Mouse (Mus musculus): ENCODE measurements around the gene Man1b1. TPM values are rescaled to one million over a fixed set of nuclear protein-coding genes. Genes with fewer than 3 reads are reported as not detected.

Man1b1 gene
- total RNA-seq, 4 experiments from 2014 or later, result 19.9 to 28.2 (median 22.5) TPM

GRCm38 (mm10) chr2:25305587-25306359, 26.4 kb upstream of the Man1b1 start:
- DNase-seq (ENCODE audit: low spot score), result no peak

- no peak for DNase-seq (ENCODE audit: low spot score)
Measured at GRCm38 (mm10) chr2:25310180-25310579, 22.0 kb upstream of the Man1b1 start.

DNA sequence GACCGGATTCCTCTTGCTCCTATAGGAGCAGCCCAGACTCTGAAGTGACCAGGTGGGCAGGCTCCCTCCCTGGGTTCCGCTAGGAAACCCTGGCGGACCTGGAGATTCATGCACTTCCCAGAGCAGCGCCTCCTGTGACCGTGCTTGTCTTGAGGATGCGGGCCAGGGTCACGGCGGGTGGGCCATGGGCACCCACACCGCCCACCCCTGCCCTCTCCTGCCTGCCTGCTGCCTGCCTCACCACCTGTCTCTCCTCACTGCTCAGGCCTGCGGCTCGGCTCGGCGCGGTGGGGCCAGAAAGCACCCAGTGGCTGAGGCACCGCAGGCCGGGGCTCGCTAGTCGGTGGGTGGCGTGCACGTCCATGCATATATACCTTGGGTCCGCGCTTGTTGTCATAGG, 21.2 kb upstream of the Man1b1 start:
- DNase-seq (ENCODE audit: low spot score), result no peak

DNA sequence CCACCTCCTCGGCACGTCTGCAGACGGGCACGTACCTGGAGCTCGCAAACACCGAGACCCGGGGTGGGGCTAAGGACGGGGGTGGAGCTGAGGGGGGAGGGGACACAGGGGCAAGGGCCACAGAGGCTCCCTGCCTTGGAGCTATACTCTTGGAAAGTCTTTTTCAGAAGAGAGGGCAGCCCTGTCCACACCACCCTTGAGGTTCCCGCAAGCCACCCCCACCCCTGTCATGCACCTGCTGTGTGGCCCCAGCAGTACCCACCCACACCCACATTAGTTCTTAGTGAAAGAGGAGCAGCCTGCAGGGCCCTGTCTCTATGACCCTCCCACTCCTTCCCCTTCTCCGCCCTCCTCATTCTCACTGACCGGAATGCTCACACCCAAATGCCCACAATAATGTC, 20.6 kb upstream of the Man1b1 start:
- DNase-seq (ENCODE audit: low spot score), result no peak

DNA sequence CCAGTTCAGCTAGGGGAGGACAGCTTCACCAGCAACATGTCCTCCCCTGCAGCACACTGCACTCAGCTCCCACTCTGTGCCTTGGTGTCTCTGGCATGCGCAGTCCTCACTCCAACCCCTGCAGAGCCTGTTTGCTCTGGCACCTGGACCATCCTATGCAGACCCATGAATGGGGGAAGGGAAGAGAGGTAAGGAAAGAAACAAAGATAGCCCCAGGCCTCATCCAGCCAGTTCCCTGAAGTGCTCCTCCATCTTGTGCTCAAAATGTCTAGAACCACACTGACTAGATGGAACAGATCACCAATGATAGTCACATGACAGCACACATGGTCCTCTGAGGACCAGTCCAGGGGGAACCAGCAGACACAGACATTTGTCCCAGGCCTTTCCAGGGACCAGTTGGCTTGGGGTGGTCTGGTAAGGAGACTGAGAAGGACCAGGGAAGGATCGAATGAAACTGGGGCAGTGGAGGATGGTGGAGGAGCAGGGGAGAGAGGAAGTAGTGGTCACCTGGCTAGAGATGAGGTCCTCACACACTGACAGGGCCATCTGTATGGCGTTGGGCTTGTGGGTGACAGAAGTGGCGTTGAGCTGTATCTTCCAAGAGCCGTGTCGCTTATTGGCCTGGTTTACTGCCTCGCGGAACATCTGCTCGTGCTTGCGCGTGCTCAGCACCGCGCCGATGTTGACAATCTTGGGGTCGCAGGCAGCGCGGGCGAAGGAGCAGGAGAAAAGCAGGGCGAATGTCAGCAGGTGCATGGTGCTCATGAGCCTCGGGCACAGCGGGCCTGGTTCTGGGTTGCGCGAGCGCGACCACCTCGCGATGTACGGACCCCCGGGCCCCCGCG, 13.8 kb upstream of the Man1b1 start:
- no peak for DNase-seq (ENCODE audit: low spot score)

DNA sequence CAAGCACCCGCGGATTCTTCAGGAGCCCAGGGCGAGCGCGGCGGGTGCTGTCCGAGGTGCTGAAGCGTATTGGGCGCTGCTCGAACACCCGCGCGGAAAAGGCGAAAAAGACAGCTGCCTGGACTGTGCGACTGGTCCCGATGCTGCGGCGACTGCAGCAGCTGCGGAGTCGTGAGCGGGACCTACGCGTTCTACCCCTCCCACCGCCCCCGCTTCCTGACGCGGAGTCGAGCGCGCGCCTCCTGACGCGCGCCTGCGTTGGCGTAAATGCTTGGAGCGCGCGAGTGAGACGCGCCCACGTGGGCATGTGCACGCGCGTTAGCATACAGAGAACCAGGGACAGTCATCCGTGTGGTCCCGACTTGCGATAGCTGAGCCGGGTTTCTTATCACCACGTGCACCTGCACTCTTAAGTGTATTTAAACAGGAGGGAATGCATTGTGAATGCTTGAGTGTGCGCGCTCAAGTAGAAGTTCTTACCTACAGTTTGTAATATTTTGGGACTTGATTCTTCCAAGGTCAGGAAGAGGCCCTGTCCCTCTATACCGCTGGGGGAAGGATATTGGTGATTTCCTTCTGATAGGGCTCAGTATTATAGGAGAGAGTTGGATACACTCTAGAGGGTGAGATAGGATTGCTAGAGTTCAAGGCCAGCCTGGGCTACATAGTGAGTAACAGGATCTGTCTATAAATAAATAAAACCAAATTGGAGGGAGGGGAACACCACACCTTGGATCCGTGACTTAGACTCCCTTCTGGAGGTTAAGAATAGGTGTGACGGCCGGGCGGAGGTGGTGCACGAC, 13.0 kb upstream of the Man1b1 start, which contains the start of gene Grin1:
Gene Grin1, minus strand, starts transcription at position 217 of the 803 bp plus-strand sequence.
- DNase-seq (ENCODE audit: low spot score), result no peak

DNA sequence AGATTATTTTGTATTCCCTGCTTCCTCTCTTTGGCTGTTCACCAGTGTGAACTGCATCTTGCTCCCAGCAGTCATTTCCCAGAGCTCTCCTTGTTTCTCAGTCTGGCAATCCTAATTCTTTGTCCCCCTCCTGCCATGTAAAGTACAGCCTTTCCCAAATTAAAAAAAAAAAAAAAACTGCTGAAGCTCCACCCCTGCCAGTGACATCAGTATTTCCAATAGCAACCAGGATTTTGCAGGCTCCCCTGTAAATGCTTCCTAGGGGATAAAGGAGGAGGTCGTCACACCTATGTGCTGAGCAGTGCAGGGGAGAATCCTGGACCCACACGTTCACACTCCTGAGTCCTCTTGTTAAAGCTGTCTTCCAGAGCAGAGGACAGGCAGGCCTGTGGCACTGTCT, 12.1 kb upstream of the Man1b1 start:
- no peak for DNase-seq (ENCODE audit: low spot score)

DNA sequence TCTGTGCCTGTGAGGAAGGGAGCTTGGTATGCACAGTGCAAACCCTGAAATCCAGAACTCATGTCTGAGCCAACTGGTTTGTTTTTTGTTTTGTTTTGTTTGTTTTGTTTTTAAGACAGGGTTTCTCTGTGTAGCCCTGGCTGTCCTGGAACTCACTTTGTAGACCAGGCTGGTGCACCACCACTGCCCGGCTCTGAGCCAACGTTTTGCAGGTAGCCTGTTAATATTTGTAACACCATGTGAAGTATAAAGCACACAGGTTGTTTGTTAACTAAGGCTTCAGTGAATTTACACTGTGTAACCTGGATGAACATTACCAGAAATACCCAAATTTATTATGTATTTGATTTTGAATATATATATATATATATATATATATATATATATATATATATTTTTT, 6.1 kb upstream of the Man1b1 start:
- DNase-seq (ENCODE audit: low spot score), result no peak

DNA sequence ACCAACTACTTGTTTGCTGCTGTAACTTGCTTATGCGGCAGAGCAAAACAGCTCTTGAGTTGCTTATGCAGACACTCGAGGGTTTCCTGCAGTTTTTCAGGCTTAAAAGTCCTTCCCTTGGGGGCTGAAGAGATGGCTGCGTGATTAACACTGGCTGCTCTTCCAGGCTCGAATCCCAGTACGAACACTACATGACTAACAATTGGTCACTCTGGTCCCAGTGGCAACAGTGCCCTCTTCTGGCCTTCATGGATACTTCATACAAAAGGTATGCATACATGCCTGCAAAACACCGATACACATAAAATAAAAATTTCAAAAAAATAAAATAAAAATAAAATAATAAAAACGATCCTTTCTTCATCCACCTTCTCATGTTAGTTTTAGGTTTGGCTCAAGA, 3.7 kb upstream of the Man1b1 start:
- peak; percentile 25 for DNase-seq (ENCODE audit: low spot score)

DNA sequence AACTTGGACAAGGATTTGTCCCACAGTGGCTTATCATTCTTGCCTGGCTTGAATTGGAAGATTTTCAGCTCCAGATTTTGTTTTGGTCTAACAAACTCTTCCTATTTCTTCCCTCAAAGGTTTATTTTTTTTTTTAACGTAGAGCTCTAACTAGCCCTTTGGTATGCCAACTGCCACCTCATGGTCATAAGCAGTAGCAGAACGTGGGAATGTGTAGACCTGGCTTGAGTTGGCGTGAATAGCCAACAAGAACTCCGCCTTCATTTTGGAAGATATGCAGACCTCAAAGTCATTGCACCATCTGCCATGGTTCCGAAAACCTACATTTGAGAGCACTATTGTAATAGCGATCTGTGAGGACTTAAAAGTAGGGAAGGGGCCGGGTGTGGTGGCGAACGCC, 668 bp upstream of the Man1b1 start:
- no peak for DNase-seq (ENCODE audit: low spot score)

DNA sequence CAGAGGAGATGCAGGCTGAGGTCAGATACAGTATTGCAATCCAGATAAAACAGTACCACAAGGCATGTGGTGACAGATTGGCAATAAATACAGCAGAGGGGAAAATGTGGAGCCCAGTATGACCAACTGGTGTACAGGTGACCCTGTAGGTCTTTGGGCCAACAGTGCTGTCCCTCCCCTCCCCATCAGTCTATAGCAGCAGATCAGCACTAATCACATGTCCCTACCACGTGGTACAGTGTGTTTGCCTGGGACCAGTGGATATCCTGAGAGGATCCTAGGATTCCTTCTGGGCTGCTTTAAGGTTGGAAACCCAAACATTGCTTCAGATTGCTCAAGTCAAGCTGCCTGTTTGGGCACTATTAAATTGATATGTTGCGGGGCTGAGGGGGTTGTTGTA, 1.4 kb downstream of the Man1b1 start:
- no peak for DNase-seq (ENCODE audit: low spot score)

GRCm38 (mm10) chr2:25338303-25338702, 6.2 kb downstream of the Man1b1 start:
- no peak for DNase-seq (ENCODE audit: low spot score)

- no peak for DNase-seq (ENCODE audit: low spot score)
Measured at GRCm38 (mm10) chr2:25348162-25348561, 16.0 kb downstream of the Man1b1 start.

- DNase-seq (ENCODE audit: low spot score), result no peak
Measured at GRCm38 (mm10) chr2:25349499-25349898, 17.4 kb downstream of the Man1b1 start.

DNA sequence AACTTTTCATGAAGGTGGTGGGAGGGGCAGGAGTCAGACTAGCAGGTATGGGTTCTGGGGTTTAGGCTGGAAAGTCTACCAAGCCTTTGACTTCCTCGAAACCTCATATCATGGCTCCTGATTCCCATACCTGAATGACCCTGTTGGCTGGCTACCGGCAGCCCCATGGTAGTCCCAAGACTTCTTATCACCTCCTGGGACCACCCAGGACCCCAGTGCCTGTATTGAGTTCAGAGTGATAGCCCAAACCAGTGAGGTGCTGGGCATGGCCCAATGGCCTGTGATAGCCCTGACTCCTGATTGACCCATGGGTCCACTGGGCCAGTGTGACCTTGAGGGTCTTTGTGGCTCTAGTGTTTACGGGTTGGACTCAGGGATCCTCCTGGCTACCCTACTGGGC, 18.6 kb downstream of the Man1b1 start:
- no peak for DNase-seq (ENCODE audit: low spot score)

GRCm38 (mm10) chr2:25354211-25354610, 22.1 kb downstream of the Man1b1 start:
- DNase-seq (ENCODE audit: low spot score), result no peak

- DNase-seq (ENCODE audit: low spot score), result no peak
Measured at GRCm38 (mm10) chr2:25355419-25356066, 23.4 kb downstream of the Man1b1 start.

- peak; percentile 81 for DNase-seq (ENCODE audit: low spot score)
Measured at GRCm38 (mm10) chr2:25356208-25357079, 24.3 kb downstream of the Man1b1 start, which contains the start of gene Dpp7. Dpp7 (minus strand) TSS chr2:25356359.

DNA sequence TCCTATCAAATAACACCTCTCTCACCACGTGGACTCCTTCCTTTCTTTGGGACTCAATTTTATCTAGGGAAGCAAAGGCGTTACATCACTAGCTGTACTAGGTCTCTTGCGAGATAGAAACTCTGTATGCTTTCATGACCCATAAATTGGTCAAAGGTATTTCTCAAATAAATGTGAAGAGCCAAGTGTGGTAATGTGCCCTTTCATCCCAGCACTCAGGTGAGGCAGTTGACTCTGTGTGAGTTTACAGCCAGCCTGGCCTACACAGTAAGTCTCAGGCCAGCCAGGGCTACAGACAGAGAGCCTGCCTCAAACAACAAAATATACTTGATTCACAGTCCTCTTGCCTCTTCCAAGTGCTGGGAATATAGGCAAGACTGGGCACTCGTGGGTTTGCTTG, 27.7 kb downstream of the Man1b1 start:
- no peak for DNase-seq (ENCODE audit: low spot score)

DNA sequence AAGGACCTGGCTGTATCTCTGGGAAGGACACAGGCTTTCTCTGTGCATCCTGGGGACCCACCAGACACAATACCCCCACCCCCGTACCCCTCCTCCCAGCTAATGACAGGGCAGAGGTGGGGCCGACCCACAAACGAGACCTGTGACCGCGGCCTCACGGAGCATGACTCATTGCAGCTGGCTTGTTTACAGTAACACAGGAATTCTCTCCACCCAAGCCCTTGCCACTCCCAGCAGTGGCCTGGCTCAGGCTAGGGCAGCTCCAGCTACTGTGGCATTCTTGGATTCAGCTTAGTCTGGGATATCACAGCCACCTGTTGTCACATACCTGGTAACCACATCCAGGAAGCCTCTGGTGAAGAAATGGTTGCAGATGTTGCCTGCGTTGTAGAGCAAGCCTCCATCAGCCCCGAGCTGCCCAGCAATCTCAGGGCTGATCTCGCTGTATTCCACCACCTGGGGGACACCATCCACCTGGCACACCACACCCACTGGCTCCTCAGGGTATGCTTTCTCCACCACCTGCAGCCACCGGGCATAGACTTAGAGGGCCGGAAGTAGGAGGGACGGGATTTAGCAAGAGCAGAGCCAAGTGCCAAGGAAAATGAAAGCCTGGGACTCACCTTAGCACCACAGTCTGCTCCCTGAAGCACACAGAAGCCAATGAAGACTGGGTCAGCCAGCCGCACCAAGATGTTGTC, 31.5 kb downstream of the Man1b1 start:
- DNase-seq (ENCODE audit: low spot score), result no peak

All from heart, adult 8-10 months (tissue).